Mouse (Mus musculus) cerebellum, adult 11-12 months (tissue): Measurements from ENCODE around the gene Cdc42bpb.

ENCODE experiments used
- DNase-seq: peaks from one replicate; pipeline ENCODE4 v3.0.0; 2022

Gene Cdc42bpb

DNA sequence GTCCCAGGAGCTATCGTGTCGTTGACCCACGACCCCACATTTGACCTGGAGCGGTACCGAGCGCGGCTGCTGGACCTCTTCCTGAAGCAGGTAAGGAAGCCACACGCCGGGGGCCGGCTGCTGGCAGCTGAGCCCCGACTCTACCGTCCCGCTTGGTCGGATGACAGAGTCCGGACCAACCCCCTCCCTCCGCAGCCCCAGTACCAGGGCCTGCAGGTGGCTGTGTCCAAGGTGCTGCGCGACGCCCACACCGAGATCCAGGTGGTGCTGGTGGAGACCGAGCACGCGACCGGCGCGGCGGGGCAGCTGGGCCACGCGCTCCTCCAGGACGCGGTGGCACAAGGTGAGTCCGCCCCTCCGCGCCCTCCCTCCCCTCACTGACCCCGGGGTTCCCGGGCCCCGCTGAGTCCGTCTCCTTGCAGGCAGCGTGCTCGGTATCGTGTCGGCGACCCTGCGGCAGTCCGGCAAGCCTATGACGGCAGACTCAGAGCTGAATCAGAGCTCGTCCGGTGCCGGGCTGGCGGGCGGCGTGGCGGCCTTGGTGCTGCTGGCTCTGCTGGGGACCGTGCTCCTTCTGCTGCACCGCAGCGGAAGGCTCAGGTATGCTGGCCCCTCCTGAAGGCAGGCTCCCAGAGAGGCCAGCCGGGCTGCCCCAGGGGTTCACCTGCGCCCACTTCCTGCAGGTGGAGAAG lies 102.2 kb downstream of the Cdc42bpb start:
- no peak for DNase-seq

DNA sequence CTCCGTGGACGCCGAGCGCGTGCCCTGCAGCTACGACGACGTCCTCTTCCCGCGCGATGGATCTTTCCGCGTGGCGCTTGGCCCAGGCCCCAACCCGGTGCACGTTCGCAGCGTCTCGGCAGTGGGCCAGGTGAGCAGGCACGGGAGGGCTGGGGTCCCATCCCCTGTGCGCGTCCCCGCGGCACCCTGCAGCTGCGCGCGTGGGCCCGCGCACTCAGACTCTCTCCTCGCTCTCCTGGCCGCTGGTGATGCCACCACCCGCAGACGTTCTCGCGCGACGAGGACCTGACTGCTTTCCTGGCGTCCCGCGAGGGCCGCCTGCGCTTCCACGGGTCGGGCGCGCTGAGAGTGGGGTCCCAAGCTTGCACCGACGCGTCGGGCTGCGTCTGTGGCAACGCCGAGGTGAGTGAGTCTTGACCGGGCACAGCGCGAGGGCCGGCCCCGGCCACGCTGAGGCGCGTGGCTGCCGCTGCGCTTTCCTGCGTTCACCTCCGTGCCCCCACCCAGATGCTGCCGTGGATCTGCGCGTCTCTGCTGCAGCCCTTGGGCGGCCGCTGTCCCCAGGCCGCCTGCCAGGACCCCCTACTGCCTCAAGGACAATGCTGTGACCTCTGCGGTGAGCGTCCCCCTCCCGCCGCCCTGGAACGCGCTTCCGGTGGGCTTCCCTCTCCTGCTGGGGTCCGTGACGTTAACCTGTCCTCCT lies 102.9 kb downstream of the Cdc42bpb start:
- peak; percentile 28 for DNase-seq

DNA sequence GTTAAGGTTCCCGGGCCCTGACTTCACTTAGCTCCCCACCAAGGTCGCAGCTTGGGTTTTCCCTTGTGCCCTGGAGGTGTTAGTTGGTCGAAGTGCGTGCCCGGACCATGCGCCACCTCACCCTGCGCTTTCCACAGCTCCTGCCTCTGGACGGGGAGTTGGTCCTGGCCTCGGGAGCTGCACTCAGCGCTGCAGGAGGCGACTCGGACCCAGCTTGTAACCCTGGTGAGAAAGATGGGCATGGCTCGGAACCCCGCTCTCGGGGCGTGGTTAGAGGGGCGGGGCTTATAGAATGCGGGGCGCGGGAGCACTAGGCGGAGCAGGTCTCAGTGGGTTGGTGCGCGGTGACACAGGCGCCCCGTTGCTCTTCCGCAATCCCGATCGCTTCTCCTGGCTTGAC lies 103.5 kb downstream of the Cdc42bpb start:
- DNase-seq: no peak

DNA sequence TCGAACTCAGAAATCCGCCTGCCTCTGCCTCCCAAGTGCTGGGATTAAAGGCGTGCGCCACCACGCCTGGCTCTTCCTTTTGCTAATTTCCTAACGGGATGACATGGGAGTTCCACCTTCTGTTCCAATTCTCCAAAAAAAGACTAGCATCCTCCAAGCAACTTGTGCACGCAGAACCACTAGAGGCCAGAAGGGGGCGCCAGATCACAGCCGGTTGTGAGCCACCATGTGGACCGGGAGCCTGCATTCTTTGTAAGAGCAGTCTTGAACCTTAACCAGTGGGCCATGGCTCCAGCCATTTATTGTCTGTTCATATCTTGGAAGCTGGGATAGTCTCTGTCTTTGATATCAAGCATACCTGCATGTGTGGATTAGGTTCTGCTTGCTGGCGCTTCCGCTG lies 105.1 kb downstream of the Cdc42bpb start:
- DNase-seq: peak; percentile 83

DNA sequence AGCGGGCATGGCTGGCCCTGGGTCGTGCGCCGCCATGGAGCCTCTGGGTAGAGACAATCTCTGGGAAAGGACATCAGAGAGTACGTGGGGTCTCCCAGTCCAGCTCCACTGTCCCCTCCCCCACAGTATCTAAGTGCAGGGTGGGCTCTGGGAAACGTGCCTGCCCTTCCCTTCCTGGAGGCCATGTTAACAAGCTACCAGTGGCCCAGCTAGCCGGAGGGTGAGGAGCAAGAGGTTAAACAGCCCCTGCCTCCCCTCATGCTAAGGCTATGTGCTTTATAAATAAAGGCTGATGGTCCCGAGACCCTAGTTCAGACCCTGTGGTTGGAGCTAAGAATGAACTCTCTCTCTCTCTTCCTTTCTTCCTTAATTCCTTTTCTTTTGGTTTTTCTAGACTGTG lies 105.6 kb downstream of the Cdc42bpb start:
- DNase-seq: no peak

DNA sequence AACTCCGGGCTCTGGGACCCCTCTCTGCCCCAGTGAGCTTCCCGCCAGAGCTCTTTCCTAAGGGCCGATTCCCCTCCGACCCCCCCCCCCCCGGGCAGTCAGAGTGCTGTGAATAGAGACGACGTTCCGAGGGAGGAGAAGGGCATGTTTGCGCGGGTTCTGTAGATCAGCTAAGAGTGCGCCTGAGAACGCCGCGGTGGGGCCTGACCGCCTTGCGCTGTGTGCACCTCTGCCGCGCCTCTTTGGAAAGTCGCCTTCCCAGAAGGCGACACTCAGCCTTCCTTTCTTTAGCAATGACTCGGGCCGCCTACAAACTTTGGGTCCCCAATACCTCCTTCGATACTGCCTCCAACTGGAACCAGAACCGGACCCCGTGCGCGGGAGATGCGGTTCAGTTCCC lies 106.1 kb downstream of the Cdc42bpb start:
- no peak for DNase-seq

DNA sequence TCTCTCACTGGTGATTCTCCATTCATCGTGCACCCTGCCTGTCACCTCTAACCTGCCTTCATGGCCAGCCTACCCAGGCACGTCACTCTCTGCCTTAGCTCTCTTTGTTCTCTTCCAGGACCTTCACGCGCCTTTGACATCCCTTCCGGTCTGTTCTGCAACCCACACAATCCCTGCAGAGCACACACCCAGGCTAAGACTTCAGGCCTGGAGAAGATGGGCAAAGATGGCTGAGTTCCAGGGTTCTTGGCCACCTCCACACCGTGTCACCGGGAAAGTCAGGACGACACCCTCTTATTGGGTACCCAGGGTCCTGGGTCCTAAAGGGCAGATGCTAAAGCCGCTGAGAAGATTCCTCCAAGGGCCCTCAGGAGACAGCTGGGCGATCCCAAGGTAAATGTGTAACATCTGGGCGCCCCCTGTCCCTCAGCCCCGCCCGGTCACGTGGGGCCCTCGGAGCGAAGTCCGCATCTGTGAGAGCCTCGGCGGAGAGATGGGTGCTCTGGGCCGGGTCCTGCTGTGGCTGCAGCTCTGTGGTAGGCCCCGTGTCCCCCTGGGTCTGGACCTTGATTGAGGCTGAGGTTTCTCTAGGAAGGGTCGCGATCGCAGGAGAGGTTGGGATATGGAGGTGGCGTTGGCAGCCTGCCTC lies 106.8 kb downstream of the Cdc42bpb start, which contains the start of gene Amn:
Gene Amn, plus strand, starts transcription at position 467 of the 649 bp plus-strand sequence.
- DNase-seq: no peak

DNA sequence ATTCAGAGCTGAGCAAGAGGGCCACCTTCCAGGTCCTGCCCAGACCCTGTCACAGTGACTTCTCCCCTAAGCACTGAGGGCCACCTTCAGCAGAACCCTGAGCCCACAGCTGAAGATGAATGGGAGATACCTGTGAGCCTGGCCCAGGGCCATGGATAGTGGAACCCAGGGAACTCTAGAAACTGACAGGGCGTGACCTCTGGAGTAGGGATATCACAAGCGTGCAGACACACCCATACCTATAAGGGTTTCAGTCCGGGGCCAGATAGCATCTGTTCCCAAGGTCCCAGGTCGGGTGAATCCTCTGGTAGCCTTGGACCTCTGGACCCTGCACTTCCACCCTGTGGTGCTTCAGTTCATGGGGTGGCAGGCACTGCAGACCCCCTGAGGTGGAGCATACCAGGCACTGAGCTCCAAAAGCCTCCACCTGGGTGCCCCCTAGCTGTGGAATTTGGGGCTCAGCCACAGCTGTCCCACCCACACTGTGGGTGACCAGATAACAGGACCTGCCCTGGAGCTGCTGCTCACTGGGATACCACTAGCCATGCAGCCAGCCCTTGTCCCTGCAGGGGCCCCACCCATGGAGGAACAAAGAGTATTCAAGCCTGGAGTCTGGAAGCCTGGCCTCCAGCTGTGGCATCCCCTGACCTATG lies 109.7 kb downstream of the Cdc42bpb start:
- DNase-seq: no peak

DNA sequence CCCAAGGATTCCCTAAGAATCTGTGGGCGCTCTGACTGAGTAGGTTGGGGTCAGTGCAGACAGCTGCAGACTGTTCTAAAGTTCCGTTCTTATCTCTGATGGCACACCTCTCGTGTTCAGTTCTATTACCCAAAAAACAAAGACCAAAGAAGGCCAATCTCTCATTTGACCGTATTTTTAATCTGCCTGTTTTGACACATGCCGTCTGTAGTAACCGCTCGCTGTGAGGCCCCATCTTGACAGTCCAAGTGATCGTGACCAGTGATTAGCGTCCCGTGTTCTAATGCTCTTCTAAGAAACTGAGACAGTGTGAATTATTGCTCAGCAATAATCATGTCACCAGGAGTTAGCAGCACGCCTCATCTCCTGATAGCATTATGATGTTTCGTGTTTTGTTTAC lies 110.9 kb downstream of the Cdc42bpb start:
- no peak for DNase-seq

DNA sequence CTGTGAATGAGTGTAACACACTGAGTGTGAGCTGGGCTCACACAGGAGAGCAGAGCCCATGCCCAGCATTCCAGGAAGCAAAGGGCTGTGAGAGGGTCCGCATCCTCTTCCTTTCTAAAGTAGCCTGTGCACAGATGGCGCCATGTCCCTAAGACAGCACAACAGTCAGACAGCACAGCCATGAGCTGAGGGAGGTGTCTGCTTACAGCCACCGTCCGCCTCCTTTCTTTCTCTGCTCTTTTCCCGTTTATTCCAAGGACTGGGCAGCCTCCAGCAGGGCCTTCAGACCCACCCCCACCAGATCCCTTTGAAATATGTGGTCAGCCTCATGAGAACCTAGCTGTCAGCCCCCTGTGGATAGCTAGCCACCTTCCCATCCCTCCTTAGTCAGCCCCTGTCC lies 112.3 kb downstream of the Cdc42bpb start:
- no peak for DNase-seq

DNA sequence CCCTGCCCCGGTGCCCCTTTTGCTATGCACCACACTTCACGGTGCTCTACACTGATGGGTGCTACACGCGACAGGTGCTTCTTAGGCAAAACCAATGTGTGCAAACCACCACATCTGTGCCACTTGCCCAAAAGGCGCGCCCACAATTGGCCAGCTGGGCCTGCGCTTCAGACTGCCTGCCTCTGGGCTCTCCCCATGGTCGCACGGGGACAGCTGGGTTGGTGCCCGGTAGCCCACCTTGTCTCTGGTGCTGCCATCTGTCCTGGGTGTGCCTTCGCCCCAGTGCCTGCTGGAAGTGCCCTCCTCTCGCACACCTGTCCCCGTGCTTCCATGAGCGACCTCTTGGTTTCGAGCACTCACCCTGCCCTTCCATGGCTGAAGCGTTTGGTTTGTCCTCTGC lies 113.9 kb downstream of the Cdc42bpb start:
- no peak for DNase-seq

DNA sequence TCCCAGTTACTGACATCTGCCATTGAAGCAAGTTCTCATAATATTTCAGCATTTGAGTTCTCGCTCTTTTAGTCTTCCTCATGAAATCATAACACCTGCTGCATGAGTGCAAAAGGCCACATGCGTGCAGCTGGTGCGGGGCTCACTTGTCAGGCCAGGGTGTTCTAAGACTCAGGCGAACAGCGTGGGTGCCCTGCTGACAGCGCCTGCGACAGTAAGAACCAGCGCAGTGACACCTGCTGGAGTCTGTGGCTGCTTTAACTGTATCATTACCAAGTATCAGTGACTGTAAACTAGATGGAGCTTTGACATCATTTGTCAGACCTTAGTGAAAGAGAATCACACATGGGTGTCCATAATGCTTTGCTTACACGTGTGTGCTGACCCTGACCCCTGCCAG lies 126.3 kb downstream of the Cdc42bpb start:
- no peak for DNase-seq

DNA sequence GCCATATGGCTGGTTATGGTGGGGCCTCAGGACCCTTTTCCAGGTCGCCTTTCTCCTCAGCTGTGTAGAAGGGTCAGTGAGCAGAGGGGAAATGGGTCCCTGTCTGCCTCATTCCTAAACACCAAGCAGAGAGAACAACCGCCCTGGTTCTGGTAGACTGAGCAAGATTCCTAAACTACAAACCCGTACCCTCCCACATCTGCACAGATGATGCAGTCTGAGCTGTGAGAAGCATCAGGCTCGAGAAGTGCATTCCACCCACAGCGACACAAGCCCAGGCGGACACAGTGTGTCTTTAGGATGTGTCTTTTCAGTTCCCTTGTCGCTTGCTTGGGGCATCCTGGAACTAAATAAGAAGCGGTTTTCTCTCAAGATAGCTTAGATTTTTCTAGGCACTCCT lies 127.4 kb downstream of the Cdc42bpb start:
- DNase-seq: no peak

DNA sequence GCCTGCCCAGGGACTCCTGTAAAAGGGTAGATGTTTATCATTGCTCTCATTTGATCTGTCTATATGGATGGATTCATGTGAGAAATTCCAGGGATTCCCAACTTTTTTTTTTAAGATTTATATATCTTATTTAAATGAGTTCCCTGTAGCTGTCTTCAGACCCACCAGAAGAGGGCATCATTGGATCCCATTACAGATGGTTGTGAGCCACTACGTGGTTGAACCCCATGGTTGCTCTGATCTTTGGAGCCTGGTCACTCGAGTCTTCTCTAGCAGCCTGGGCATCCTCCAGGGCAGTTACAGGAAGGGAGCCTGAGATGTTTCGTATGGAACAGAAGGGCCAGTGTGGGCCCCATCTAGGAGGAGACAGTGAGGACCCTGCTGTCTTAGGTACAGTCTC lies 128.4 kb downstream of the Cdc42bpb start:
- DNase-seq: no peak

DNA sequence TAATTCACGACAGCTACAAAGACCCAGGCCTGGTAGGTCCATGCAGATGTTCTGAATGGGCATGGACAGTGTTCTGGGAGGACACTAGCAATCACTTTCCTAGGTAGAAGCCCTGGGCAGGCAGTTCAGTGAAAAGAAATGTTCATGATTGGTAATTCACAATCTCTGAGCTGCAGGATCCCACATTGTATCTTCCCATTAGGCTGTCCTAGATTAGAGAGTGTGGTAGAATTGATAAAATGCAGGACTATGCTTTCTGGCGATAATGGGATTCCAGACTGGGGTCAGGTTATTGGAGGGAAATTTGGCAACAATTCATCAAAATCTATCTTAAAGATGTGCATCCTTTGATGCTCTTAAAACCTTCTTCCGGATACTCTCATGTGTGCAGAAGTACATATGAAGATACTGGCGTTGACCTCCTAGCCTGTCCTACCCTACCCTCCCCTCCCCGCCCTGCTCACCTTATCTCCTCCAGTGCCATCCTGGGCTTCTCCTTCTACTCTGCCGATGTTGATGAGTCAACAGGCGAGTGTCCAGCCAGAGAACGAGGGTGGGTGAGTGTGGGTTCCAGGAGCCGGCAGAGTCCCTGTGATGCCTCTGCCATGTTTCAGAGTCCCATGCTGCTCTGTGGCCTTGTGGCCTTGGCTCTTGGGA lies 130.6 kb downstream of the Cdc42bpb start:
- DNase-seq: no peak

DNA sequence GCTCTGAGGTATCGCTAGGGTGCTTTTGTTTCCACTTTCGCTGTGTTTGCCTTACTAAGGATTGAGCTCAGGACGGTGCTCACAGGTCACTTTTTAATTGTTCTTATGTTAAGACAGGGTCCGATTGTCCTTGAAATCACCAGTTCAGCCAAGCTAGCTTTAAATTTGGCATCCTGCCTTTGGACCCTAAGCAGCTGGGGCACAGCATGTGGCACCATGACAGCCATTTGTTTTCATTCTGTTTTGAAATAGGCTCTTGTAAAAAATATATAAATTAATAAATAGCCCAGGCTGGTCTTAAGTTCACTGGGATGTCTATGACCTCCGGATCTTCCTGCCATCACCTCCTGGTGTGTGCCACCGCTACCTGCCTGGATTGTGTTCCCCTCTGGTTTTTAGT lies 132.4 kb downstream of the Cdc42bpb start:
- no peak for DNase-seq

DNA sequence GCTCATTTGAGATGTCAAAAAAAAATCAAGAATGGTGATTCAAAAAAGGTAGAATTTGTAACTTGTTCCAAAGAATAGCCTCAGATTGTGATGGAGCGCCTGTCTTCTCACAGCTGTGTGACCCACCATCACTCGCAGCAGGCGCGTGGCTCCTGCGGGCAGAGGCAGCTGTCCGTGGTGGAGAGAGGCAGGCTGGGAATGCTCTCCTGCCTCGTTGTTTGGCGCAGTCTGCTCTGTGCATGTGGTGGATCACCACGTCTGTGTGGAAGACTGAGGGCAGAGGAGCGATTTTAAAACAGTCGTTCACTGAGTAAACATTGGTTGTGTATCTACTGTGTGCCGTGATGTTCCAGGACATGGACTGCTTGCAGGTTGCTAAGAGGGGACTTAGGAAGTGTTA lies 133.8 kb downstream of the Cdc42bpb start:
- DNase-seq: no peak
